Mouse (Mus musculus): ENCODE results near the gene Dclk1.

Dclk1 gene

DNA sequence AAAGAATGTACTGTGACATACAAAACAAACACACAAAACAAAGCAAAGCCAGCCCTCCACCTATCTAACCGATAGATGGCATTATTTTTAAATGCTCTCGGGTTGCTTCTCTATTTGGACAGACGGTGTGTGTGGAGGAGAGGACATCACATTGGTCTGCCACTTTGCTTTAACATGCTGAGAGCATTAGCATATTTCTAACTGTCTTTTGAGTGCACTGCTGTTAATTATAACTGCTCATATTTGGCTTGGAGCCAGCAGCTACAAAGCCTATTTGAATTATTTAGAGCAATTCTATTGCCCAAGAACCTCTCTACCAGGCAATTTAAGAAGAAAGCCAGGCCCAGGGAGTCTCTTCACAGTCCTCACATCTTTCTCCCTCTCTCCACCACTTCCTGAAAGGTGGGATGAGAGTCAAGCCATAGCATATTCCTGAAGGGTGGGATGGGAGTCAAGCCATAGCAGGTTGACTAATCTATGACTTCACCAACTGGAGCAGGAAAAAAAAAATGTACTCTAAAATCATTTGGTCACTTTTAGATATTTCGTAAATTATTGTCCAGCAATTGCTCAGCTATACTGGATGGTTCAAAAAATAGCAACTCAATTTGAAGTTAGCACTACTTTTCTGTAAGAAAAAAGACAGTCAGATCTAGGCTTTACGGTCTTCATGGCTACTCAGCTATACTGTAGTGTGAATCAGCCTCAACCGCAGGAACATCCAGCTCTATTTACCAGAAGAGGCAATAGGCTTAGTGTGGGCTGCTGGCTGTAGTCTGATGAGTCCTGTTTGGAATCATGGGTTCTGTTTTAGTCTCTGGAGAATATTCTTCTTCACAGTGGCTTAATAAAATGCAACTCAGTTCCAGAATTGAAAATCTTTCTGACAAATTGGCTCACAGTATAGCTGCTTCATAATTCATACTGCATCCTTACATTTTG lies 155.9 kb downstream of the Dclk1 start:
- no peak for DNase-seq (ENCODE audit: extremely low spot score)

DNA sequence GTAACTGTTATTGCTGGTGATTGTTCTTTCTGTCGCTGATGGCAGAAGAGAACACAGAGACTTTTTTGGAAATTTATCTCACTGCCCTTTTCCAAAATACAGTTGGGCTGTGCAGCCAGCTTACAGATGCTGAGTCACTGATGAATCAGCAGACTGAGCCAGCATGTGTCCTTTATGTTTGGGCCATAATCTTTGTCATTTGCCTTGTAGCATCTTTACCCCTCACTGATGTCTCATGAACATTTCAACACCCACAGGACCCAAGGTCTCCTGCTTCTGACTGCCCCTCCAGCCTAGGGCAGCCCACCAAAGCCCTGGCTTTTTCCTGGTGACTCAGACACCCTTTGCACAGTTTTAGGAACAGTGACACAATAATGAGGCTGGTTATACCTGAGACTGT lies 159.1 kb downstream of the Dclk1 start:
- DNase-seq (ENCODE audit: extremely low spot score) = no peak

DNA sequence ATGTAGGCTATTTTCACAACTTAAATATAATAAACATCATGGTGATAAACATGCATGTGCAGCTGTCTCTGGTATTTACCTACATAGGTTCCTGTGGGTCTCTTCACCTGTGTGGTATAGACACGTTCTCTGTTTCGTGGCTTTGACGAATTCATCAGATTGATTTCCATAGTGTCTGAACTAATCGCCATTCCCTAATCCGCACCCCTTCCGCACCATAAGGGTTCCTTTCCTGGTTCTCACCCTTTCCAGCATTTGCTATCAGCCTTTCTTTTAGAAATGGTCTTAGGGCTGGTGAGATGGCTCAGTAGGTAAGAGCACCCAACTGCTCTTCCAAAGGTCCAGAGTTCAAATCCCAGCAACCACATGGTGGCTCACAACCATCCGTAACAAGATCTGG lies 162.6 kb downstream of the Dclk1 start:
- DNase-seq (ENCODE audit: extremely low spot score) = no peak

DNA sequence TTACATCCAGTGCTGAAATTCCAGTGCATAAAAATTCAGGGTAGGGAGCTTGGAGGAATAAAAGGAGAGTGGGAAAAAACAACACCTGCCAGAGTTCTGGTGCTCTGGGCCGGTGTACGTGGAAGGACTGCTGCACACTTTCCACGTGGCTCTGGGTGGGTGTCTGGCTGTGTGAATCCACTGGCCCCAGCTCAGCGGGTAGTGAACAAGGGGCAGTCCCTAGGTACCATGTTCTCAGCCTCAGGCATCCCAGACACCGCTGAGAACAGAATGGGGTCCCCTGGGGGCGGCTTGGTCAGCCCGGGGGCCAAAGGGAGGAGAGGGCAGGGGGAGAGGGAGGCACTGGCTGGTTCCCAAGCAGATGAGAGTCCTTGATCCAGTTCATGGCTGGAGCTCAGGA lies 164.5 kb downstream of the Dclk1 start:
- DNase-seq (ENCODE audit: extremely low spot score) = no peak

DNA sequence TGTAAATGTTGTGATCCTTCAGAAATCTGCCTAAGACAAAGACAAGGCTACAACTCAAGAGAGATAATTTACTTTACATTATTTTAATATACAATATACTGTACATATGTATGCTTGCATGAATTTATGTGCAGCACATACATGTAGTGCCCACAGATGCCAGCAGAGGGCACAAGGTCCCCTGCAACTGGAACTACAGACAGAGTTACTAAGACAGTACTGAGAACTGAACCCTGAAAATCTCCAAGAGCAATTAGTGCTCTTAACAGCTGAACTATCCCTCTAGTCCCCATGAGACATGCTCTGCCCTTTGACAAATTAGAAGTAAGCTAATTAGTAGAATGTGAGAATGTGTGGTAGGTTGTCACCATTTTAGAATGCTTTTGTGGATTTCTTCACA lies 169.4 kb downstream of the Dclk1 start:
- no peak for DNase-seq (ENCODE audit: extremely low spot score)

DNA sequence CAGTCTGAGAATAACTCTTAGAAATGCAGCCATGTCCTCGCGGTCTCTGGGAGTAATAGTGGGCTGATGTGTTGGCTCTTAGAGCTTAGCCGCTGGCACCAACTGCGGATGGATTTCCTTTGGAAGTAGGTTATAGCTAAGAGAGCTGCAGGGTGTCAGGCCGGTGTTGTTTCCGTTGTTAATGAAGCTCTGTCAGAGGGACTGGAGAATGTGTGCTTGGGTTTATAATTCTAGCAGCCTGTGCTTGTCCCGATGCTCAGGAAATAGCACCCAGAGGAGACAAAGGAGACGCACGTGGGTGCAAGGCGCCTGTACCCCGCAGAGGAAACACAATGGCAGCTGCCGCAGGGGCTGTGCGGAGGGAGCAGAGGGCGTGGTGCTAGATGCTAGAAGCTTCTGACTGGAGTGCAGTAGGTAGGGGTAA lies 173.4 kb downstream of the Dclk1 start:
- peak; percentile 41 for DNase-seq (ENCODE audit: extremely low spot score)

DNA sequence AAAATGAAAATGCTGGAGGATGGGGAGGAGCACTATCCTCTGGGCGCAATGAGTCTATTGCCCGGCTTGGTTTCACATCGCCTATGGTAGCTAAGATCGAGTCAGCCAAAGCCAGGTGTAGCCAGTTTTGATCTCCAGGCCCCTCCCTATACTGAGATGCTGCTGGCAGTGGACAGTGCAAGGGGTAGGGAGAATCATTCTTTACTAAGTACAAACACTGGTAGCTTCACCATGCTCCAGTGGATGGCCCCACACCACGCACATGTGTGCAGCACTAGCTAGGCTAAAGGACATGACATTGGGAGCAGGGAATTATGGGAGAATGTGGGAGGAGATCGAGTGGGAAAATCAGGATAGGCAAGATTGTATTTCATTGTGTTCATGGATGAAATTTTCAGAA lies 176.7 kb downstream of the Dclk1 start:
- DNase-seq (ENCODE audit: extremely low spot score) = no peak

DNA sequence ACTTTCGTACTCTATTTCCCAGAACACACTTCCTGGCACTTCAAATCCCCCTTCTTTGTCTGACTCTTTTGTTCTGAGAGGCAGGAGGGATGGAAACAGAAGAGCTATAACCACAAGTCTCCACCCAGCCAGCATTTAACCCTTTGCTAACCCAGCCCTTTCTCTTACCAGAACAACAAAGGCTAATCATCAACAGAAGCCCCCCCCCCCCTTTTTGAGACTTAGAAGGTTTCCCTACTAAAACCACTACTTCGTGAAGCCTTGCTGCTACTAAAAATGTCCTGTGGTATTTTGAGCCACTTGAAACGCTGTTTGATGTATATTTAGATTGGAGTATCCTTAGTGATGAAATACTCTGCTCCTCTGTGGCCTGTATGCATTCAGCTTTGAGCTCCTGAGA lies 177.2 kb downstream of the Dclk1 start:
- peak; percentile 32 for DNase-seq (ENCODE audit: extremely low spot score)

DNA sequence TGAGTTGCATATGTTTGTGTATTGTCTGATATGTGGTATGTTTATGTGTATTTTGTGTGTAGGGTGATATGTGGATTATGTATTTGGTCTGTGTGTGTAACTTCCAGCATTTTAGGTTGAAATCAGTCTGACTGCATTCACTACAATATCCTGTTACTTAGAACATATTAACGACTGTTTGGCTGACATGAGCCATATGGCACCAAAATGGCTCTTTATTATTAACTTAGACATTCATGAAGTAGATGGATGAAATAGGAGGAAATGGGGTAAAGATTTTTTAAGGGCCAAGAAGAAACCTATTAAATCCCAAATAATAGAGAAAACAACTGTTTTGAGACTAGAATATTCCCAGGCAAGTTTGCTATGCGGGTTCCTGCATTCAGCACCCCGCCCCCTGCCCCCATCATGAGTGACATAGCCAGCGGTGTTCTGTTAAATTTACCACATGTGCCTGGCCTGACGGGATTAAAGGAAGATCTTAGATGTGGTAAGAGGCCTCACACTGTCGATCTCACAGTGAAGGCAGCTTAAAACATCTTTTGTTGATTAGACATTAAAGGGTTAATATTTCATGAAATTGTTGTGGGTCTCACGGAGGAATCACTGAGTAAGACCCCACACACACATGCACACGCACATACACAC lies 178.4 kb downstream of the Dclk1 start:
- no peak for DNase-seq (ENCODE audit: extremely low spot score)

DNA sequence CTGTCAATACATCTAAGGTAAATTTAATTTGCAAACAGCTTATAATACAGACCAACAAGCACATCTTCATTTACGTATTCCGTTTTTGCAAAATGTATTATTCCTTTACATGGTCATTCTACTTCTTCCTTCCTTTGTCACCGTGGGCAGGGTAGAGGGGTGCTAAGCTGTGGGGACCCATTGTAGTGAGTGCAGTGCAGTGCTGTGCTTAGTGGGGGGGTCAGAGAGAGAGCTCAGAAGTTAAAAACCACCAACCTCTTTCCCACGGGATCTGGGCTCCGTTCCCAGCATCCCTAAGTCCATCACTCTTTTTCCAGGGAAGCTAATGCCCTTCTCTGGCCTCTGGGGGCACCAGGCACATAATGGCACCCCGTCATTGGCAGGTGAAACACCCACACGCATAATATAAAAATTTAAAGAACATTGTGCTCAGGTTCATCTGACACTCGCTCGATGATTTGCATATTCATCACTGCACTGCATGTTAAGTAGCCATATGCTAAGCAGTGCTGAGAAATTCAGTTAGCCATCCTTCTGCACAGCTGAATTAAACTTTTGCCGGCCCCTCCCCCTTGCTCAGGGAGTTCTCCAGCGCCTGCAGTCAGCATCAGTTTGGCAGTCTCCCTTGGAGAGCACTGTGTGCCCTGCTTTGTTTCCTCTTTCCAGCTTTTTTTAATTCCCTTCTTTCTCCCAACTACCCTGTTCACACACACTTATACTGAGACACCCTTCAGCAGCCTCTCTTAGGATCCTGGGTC lies 181.7 kb downstream of the Dclk1 start:
- no peak for DNase-seq (ENCODE audit: extremely low spot score)

DNA sequence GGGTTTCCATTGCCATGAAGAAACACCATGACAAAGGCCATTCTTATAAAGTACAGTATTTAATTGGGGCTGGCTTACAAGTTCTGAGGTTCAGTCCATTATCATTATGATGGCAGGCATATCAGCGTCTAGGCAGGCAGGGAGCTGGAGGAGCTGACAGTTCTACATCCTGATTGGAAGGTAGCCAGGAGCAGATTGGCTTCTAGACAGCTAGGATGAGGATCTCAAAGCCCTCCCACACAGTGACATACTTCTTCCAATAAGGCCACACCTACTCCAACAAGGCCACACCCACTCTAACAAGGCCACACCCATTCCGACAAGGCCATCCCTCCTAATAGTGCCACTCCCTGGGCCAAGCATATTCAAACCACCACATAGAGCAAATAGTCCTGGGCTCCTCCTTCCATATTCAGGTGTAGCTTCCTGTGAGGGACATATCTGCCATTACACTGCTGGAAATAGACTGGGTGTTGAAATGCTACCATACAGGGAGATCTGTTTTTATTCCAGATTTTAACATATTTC lies 187.9 kb downstream of the Dclk1 start:
- no peak for DNase-seq (ENCODE audit: extremely low spot score)

DNA sequence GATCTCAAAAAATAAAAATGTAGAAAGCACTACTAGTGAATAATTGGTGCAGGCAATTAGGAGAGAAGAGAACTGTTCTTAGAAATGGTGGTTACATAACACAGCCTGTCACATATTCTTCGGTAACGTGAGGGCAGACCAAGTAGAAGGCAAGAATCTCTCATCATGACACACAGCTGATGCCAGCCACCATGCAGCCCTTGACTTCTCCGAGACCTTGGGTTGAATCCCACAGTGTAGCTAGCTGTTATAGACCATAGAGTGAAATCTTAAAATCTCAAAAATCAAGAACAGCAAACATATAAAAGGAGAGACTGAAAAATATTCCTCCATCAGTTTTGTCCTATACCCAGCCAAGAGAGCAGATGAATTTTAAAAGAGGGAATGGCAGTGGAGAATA lies 189.1 kb downstream of the Dclk1 start:
- no peak for DNase-seq (ENCODE audit: extremely low spot score)

DNA sequence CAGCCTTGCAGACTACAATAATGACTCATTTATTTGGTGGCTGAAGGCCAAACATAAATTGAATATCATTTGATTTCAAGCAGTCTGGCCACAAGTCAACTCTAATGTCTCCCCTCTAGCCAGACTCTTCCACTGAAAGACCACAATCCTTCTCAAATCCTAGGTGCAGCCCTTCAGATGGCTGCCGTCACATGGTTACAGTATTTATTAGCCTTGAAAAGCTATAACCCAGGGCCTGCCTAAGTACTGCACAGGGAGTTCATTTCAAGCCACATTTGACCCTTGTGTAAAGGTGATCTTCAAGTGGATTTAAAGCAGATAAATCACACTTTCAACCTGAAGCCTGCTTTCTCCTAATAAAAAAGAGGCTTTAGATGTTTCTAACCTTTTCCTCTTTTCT lies 192.1 kb downstream of the Dclk1 start:
- DNase-seq (ENCODE audit: extremely low spot score) = no peak

DNA sequence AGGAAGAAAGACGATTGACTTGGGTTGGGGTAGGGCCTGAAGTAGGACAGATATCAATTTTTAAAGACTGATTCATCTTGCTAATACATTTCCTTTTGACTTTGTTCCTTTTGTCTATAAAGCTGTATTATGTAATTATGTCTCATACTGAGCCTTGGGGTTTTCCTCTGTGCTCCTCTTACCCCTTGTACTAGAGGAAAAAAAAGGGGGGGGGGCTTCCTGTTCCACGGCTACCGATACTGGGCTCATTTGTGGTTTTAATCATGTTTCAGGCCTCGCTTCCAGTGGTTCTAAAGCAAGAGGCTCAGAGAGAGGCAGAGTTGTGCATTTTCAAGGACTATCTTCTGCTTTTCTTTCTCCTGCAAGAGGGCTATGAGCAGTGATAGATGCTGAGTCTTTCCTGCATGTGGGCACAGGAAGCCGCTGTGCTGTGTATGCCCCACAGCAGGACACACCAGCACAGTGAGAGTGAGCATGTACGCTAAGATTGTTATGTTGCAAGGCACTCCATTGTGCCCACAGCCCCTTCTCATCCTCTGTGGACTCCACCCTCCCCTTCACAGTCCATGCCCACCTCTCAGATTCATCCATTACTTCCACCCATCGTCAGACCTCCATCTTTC lies 196.8 kb downstream of the Dclk1 start:
- DNase-seq (ENCODE audit: extremely low spot score) = no peak

DNA sequence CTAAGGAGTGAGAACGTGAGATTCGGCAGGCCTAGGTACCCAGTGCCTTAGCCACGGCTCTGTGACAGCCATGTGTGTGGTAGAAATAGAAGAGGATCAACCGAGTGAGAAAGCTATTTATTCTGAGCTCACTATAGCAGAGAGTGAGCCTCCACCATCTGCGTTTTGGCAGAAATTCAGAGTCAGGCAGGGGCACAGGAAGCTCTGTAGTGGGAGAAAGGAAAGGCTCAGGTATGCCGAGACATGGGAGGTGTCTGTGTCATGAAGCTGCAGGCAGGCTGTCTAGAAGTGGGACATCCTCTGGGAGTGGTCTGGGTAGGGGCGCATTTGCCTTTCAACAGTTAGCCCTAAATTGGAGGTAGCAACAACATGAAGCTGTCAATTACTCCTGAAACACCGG lies 198.2 kb downstream of the Dclk1 start:
- no peak for DNase-seq (ENCODE audit: extremely low spot score)

DNA sequence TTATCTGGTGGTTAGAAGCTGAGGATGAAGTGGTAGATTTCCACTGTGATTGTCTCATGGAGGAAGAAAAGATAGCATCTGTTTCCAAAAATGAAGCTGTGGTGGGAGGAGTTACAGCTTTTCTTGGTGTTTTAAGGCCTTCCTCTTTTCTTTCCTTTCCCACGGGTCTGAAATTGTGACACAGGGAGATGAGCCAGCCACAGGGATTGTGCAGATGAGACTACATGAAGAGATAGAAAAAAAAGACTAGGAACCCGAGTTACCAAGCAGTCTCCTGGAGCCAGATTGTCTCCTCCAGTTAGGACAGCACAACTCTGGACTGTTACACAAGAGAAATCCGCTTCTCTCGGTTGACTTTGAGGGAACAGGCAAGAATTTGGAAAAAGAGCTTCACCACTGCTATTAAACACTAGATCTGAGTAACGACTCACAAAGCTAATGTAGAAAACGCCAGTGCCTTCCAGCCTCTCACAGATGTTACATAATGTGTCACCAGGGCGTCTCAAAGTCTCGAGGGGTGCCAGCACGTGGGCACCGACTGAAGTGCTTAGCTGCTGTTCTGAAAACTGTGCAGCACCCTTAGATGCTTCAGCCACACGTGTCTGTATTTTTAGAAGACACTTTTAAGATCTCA lies 200.0 kb downstream of the Dclk1 start:
- no peak for DNase-seq (ENCODE audit: extremely low spot score)

DNA sequence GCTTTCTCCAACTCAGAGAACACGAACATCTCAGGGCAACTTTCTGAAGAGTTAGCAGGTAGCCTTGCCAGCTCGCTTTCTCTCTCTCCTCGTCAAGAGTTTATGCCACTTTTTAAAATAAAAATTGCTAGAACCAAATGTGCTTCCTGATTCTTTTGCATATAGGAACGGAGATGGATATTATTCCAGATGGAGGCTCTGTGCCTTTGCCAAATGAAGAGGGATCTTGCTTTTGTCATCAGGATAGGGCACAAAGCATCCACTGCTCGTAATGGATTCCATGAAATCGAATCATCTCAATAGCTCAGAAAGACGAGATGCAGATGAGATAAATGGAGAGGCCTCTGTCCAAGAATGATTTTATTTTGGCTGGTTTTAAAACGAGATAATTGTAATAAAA lies 201.1 kb downstream of the Dclk1 start:
- no peak for DNase-seq (ENCODE audit: extremely low spot score)

DNA sequence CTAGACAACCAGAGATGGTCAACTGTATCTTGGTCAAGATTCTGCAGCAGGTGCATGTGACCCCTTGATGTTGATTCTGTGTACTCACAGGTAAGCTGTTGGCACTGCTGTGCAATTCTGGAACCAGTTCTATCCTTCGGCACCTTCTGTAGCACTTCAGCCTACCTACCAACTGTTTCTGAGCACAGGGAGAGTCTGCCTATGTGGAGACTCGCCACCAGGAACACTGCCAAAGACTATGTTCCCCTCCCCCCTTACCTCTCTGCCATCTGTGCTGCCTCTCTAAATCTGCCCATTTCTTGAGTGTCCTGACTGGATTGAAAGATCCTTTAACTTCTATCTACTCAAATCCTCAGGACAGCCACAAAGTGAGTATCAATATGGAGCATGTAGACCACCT lies 201.6 kb downstream of the Dclk1 start:
- DNase-seq (ENCODE audit: extremely low spot score) = no peak

DNA sequence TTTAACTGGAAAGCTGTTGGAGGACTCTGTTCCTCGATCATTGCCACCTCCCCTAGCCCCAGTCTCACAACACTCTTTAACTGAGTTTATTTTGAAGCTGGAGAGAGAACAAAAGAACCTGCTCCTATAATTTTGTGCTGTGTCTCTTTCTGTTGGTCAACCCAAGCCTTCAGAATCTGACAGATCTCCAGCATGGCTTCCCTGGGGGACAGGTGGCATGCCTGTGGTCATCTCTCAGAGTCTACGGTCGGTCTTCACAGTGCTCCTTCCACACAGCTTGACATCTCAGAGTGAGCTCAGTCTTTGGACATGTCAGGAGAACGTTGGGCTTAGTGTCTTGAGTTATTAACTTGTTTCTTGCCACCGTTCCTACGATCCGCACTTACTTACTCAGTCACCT lies 204.5 kb downstream of the Dclk1 start:
- no peak for DNase-seq (ENCODE audit: extremely low spot score)

DNA sequence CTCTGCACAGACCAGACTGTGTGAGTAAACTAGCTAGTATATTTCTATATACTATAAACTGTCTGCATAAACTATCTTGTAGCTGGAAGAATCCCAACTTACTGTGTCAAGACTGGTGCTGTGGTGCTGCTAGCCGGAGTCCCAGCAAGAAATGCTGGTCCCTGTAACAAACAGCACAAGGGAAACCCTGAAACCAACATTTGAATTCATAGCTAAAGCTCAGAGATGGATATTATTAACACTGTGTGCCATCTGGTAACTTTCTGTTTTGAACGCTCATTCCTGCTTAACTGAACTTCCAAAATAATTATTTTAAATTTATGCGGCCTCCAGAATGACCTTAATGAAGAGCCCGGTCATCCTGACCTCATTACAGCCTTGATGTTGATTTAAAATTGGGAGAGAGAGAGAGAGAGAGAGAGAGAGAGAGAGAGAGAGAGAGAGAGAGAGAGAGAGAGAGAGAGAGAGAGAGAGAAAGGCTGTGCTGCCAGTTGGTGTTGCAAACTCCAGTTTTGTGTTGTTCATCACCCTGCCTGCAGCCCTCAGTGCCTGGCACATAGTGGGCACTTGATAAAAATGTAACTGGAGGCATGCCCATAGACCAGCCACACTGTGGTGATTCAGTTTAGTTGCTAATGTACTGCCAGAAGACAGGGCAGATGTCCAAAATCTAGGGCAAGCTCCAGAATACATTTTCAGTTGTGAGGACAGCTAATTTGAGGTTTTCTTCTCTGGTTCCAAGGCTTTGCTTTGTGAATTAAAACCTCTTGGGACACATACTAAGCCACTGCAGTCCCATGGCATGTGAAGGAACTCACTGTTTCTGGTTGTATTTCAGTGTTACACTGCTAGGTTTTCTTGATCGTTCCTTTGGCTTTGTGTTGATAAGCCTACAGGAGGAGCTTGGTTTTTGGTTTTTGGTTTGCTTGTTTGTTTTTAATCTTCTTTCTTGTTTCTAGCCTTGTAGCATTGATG lies 205.6 kb downstream of the Dclk1 start:
- no peak for DNase-seq (ENCODE audit: extremely low spot score)
